Mouse (Mus musculus) cortical plate, adult 2 months (tissue): ENCODE data around the gene Hspbp1.

Experiments
- CTCF ChIP-seq: fragments of 200-500 bp; IDR thresholded peaks from 2 replicates; pipeline ENCODE4 v1.5.1; 2011; ENCODE audit warnings: mild to moderate bottlenecking, control low read depth, low read length; ENCODE audit not compliant: insufficient read depth; ENCODE audit errors: extremely low read depth
- POLR2A ChIP-seq: fragments of 200-500 bp; IDR thresholded peaks from 2 replicates; pipeline ENCODE4 v1.6.1; 2011; ENCODE audit warnings: mild to moderate bottlenecking, low read length, control low read depth; ENCODE audit not compliant: insufficient read depth; ENCODE audit errors: extremely low read depth

GRCm38 (mm10) chr7:4693004-4693403, 8.1 kb upstream of the Hspbp1 start:
- no peak for TF ChIP-seq POLR2A
- no peak for TF ChIP-seq CTCF
